Mouse (Mus musculus): ENCODE measurements around the gene St8sia2.
"Not testable (repeated sequence)": the region's sequence is repeated elsewhere in the genome, so short reads cannot be mapped to it uniquely, and the experiment has no call there.

The St8sia2 gene

GRCm38 (mm10) chr7:73972157-73972556, 41.3 kb downstream of the St8sia2 start:
- not testable (repeated sequence) for DNase-seq

GRCm38 (mm10) chr7:73965164-73965563, 48.3 kb downstream of the St8sia2 start:
- no peak for DNase-seq

GRCm38 (mm10) chr7:73962431-73962830, 51.1 kb downstream of the St8sia2 start:
- no peak for DNase-seq

- peak; percentile 10 for DNase-seq
Measured at GRCm38 (mm10) chr7:73954441-73954840, 59.0 kb downstream of the St8sia2 start.

GRCm38 (mm10) chr7:73953131-73953530, 60.4 kb downstream of the St8sia2 start:
- DNase-seq = no peak

- DNase-seq = no peak
Measured at GRCm38 (mm10) chr7:73941640-73942039, 71.8 kb downstream of the St8sia2 start.

GRCm38 (mm10) chr7:73939236-73939635, 74.3 kb downstream of the St8sia2 start:
- no peak for DNase-seq

GRCm38 (mm10) chr7:73938046-73938810, 75.3 kb downstream of the St8sia2 start:
- DNase-seq = no peak

GRCm38 (mm10) chr7:73936119-73936518, 77.4 kb downstream of the St8sia2 start:
- no peak for DNase-seq

GRCm38 (mm10) chr7:73935703-73936102, 77.8 kb downstream of the St8sia2 start:
- DNase-seq = no peak

- no peak for DNase-seq
Measured at GRCm38 (mm10) chr7:73933036-73933435, 80.5 kb downstream of the St8sia2 start.

GRCm38 (mm10) chr7:73920921-73921485, 92.5 kb downstream of the St8sia2 start:
- DNase-seq = no peak

GRCm38 (mm10) chr7:73917633-73918311, 95.7 kb downstream of the St8sia2 start:
- peak; percentile 89 for DNase-seq

- DNase-seq = no peak
Measured at GRCm38 (mm10) chr7:73911899-73912298, 101.6 kb downstream of the St8sia2 start.

GRCm38 (mm10) chr7:73910843-73911242, 102.6 kb downstream of the St8sia2 start:
- no peak for DNase-seq

GRCm38 (mm10) chr7:73909432-73910205, 103.9 kb downstream of the St8sia2 start:
- no peak for DNase-seq

GRCm38 (mm10) chr7:73894506-73894905, 119.0 kb downstream of the St8sia2 start:
- DNase-seq = no peak

GRCm38 (mm10) chr7:73891830-73892229, 121.7 kb downstream of the St8sia2 start:
- no peak for DNase-seq

GRCm38 (mm10) chr7:73890891-73891610, 122.4 kb downstream of the St8sia2 start:
- no peak for DNase-seq

- DNase-seq = no peak
Measured at GRCm38 (mm10) chr7:73890466-73890865, 123.0 kb downstream of the St8sia2 start.
